Mouse (Mus musculus): ENCODE data around the gene Nup133.

Nup133 gene

GRCm38 (mm10) chr8:123849352-123849751, 99.7 kb downstream of the Nup133 start:
- peak; percentile 85 for DNase-seq (ENCODE audit: low read depth, low spot score)

- no peak for DNase-seq (ENCODE audit: low read depth, low spot score)
Measured at GRCm38 (mm10) chr8:123847546-123847945, 101.5 kb downstream of the Nup133 start.

Data from ZHBTc4 (cell line).